Mouse (Mus musculus) embryonic fibroblast, embryonic 13.5 days (primary cell): ENCODE measurements around the gene Sgta. TPM values are rescaled to one million over a fixed set of nuclear protein-coding genes. Genes with fewer than 3 reads are reported as not detected.
A peak's percentile ranks its signal among the peaks of the same experiment; 100 is the strongest.
"Not testable (repeated sequence)": the region's sequence is repeated elsewhere in the genome, so short reads cannot be mapped to it uniquely, and the experiment has no call there.

ENCODE experiments used
- H3K27ac ChIP-seq: 2 replicates; pipeline ENCODE4 v1.5.1; 2012; ENCODE audit warnings: low read length, control low read depth, inconsistent platforms; ENCODE audit not compliant: insufficient read depth
- H3K4me1 ChIP-seq: 2 replicates; pipeline ENCODE4 v1.6.1; 2011; ENCODE audit warnings: low read length; ENCODE audit not compliant: control insufficient read depth, insufficient read depth
- H3K4me3 ChIP-seq: 2 replicates; pipeline ENCODE4 v1.5.1; 2011; ENCODE audit warnings: mild to moderate bottlenecking, control low read depth, low read length; ENCODE audit not compliant: insufficient read depth
- CTCF ChIP-seq: IDR thresholded peaks from 2 replicates; pipeline ENCODE4 v1.5.1; 2011; ENCODE audit warnings: mild to moderate bottlenecking, control low read depth, low read length, moderate library complexity, borderline replicate concordance; ENCODE audit not compliant: insufficient read depth
- POLR2A ChIP-seq: IDR thresholded peaks from 2 replicates; pipeline ENCODE4 v1.6.1; 2011; ENCODE audit warnings: low read depth, mild to moderate bottlenecking, control low read depth, low read length, moderate library complexity
- polyA plus RNA-seq: library from polyadenylated mRNA; stranded (reverse); fragments of >200 nt; gene quantifications from 2 replicates; pipeline ENCODE4 v1.2.4, GENCODE M21; 2011; ENCODE audit warnings: low read depth; ENCODE audit not compliant: missing spikeins, insufficient read length

Gene Sgta
- polyA plus RNA-seq, 1 experiment, result 90.7 TPM

DNA sequence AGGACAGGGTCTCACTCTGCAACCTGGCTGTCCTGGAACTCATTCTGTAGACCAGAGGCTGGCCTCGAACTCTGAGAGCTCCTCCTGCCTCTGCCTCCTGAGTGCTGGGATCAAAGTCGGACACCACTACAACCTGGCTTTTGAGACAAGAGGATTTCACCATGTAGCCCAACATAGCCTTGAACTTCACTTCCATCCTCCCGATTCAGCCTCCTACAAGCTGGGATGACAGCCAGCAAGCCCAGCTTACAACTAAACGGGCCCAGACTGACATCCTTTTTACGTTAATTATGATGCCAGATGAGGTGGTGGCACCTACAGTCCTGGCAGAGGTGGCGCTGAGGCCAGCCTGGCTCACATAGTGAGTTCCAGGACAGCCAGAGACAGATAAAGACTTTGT is 1.1 kb downstream of the Sgta start:
- Histone ChIP-seq H3K27ac (no peak overlapping the region), H3K4me3 (peak overlapping the region; percentile 80), H3K4me1 (no peaks in the 10 kb centered on the region; the same call in 1 of the 2 replicates)
- TF ChIP-seq CTCF (no peak), POLR2A (no peak)

DNA sequence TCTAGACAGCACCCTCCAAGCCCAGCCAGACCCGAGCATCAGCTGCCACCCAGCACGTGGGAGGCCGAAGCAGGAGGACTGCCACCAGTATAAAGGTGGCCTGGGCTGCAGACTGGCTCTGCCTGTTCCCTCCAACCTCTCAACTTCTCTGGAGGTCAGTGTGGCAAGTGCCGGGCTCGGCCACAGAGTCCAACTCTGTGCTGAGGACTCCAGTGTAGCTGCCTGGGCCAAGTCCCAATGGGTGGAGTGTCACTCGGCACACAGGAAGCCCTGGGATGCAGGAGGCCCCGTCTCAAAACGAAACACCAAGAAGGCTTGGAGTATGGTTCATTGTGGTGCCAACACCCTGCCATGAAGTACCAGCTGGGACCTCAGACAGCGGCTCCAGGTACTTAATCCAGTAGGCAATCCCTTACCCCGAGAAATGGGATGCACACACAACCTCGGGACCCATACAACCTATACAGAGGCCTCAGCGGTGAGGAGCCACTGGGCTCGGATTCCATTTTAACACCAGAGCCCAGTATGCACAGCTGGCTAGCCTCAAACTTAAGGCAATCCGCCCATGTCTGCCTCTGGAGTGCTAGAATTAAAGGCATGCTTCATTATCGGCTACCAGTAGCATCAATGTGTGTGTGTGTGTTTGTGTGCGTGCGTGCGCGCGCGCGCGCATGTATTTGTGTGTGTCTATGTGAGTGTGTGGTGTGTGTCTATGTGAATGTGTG is 2.4 kb downstream of the Sgta start:
- Histone ChIP-seq H3K4me1 (no peaks in the 10 kb centered on the region; the same call in 1 of the 2 replicates), H3K27ac (no peak overlapping the region), H3K4me3 (no peak overlapping the region)
- TF ChIP-seq POLR2A (no peak), CTCF (no peak)

DNA sequence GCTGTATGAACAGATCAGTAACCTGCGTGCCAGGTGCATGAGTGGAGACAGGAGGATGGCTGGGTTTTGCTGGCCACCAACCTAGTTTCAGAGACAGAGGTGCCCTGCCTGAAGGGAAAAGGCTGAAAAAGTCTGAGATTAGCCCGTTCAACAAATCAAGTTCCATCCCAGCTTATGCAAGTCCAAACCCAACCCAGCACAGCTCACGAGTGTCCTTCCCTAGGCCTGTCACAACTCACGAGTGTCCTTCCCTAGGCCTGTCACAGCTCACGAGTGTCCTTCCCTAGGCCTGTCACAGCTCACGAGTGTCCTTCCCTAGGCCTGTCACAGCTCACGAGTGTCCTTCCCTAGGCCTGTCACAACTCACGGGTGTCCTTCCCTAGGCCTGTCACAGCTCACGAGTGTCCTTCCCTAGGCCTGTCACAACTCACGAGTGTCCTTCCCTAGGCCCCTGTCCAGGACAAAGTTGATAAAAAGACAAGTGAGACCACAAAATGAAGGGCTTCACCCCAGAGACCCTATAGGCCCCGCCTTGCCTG is 4.1 kb downstream of the Sgta start:
- not testable (repeated sequence) for H3K27ac ChIP-seq, H3K4me3 ChIP-seq, H3K4me1 ChIP-seq

DNA sequence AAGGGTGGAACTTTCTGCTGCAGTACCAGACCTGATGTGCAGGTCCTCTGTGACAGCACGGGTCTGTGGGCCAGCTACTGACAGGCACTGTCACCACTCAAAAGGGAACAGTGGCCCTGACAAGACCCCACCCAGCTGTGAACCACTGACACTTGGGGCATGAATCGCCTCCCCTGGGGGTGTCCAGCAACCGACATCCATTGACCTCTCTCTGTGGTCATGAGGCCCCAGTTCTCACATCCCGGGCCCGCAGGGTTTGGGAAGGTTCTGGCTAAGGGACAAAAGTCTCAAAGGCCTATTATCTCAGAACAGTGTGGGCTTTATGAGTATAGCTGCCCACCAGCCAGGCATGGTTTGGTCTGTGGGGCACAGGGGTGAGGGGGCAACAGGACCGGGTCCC is 4.8 kb downstream of the Sgta start:
- no peak for TF ChIP-seq POLR2A
- no peak for TF ChIP-seq CTCF
- Histone ChIP-seq H3K4me3 (no peak overlapping the region), H3K4me1 (no peaks in the 10 kb centered on the region; the same call in 1 of the 2 replicates), H3K27ac (no peak overlapping the region)

DNA sequence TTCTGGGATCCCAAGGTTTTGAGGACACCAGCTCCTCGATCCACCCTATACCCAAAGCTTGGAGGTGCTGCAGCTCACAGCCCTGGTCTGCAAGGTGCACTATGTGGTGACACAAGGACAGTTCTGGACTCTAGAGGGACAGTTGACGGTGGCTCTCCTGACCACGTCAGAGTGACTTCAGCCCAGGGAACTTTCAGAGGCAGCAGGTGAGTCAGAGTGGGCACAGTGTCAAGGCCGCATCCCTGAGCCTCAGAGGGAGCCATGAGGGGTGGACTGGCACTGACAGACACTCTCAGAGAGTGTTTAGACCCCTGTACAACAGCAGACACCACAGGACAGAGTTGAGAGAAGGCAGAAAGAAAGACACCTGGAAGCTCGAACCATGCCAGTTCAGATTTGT is 7.4 kb downstream of the Sgta start:
- Histone ChIP-seq H3K4me3 (no peak overlapping the region), H3K4me1 (no peaks in the 10 kb centered on the region), H3K27ac (no peak overlapping the region)
- TF ChIP-seq CTCF, result no peak
- TF ChIP-seq POLR2A, result no peak

DNA sequence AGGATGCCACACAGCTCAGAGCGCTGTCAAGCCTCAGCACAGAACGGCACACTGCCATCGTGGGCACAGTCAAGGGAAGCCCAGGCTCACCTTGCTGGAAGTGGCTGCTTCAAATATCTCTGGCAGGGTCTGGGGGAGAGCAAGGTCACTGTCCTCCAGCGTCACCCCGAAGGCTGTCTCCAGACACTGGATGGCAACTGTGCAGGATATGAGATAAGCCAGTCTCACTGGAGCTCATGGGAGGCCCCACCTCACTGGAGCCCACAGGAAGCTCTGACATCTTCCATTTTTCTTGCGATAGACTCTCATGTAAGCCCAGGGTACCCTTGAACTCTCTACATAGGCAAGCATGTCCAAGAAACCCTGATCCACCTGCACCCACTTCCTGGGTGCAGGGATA is 8.8 kb downstream of the Sgta start:
- Histone ChIP-seq H3K4me1 (no peaks in the 10 kb centered on the region), H3K27ac (no peak overlapping the region), H3K4me3 (no peak overlapping the region)
- TF ChIP-seq CTCF (no peak), POLR2A (no peak)

DNA sequence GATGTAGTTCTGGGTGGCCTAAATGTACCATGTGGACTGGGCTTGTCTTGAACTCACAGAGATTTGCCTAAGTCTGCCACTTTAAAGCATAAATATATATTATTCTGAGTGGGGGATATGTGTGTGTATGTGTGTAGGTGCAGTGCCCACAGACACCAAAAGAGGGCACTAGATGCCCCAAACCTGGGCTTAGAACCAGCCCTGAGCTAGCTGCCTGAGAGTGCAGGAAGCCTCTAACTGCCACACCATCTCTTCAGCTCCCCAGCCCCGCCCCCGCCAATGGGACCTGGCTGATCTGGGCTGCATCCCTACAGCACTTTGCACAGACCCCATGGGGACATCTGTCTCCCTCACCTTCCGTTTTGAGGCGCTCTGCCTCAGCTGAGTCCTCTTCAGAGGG is 9.3 kb downstream of the Sgta start:
- H3K4me1 ChIP-seq, result no peaks in the 10 kb centered on the region
- H3K4me3 ChIP-seq, result no peak overlapping the region
- H3K27ac ChIP-seq, result no peak overlapping the region
- TF ChIP-seq POLR2A (no peak), CTCF (0 out of 2 replicates have a peak, but pooled peaks have one; percentile 5)

DNA sequence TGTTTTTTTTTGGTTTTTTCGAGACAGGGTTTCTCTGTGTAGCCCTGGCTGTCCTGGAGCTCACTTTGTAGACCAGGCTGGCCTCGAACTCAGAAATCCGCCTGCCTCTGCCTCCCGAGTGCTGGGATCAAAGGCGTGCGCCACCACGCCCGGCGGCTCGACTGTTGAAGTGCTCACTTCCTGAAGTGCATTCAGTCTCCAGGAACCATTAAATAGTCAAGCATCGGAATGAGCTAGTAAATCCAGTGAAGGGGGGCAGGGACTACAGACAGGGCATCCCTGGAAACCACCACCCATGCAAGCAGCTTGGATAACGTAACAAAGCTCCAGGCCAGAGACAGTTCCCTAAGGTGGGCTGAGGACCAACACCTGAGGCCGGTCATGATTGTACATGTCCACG is 14.7 kb downstream of the Sgta start:
- not testable (repeated sequence) for H3K4me1 ChIP-seq, H3K27ac ChIP-seq, H3K4me3 ChIP-seq

DNA sequence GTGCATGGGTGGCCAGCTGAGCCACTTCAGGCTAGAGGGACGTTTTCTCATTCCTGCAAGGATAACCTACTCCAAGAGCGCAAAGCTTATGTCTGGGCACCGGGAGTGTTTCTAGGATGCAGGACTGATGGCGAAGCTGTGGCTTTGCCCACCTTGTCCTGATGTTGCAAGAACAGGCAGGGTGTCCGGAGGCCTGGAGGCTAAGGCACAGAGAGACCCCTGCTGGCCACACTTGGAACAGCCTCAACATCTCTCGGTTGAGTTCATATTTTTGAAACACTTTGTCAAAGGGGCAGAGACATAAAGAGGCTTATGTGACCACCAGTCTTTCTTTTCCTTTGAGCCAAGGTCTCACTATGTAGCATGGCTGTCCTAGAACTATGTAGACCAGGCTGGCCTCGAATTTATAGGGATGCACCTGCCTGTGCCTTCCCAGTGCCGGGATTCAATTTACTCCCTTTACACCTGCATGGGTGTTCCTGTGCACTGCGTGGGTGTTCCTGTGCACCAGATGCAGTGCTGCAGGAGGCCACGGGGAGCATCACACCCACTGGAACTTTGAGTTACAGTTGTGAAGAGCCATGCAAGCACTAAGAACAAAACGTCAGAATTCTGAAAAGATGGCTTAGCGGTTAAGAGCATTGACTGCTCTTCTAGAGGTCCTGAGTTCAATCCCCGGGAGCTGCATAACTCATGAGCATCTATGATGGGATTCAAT is 18.4 kb downstream of the Sgta start:
- TF ChIP-seq POLR2A, result no peak
- TF ChIP-seq CTCF, result peak; percentile 75
- Histone ChIP-seq H3K4me1 (no peaks in the 10 kb centered on the region), H3K4me3 (no peak overlapping the region), H3K27ac (no peak overlapping the region)

DNA sequence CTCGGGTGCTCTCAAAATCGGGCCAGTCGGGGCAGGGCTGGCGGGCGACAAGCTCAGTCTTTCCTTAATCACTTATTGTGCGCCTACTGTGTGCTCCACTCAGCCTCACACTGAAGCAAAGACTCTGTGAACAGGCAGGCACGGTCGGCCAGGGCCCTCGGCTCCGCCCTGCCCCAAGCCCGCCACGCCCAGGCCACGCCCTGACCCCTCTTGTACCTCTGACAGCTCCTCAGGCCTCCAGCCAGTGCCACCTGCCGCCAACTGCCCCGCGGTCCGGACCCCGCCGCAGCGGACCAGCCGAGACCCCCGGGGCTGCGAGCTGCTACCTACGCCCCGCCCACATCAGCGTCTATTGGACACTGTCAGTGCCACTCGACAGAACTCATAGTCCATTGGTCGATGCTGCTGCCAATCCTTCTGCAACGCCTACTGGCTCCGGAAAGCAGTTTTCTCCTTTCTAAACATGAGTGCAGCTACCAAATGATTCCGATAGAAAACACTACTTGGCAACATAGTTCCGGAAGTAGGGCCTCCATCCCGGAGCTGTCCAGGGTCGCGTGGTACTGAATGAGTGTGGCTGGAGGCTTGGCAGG is 22.9 kb downstream of the Sgta start, which contains the start of gene Slc39a3:
TSS of gene Slc39a3 (minus strand) at position 439 of the 593 bp plus-strand sequence.
- H3K4me3 ChIP-seq, result peak within 1 kb of the TSS; percentile 80
- TF ChIP-seq CTCF, result no peak
- peak; percentile 56; the same call in 1 of the 2 replicates for TF ChIP-seq POLR2A
- no peak within 1 kb of the TSS for H3K27ac ChIP-seq
- no peaks in the 10 kb centered on the region for H3K4me1 ChIP-seq
